Mouse (Mus musculus): Measurements from ENCODE around the gene Zbtb26. TPM values are rescaled to one million over a fixed set of nuclear protein-coding genes. Genes with fewer than 3 reads are reported as not detected.

Zbtb26 gene
- total and polyA plus RNA-seq, 3 experiments: 4.2 to 5.0 TPM; not detected in 1

DNA sequence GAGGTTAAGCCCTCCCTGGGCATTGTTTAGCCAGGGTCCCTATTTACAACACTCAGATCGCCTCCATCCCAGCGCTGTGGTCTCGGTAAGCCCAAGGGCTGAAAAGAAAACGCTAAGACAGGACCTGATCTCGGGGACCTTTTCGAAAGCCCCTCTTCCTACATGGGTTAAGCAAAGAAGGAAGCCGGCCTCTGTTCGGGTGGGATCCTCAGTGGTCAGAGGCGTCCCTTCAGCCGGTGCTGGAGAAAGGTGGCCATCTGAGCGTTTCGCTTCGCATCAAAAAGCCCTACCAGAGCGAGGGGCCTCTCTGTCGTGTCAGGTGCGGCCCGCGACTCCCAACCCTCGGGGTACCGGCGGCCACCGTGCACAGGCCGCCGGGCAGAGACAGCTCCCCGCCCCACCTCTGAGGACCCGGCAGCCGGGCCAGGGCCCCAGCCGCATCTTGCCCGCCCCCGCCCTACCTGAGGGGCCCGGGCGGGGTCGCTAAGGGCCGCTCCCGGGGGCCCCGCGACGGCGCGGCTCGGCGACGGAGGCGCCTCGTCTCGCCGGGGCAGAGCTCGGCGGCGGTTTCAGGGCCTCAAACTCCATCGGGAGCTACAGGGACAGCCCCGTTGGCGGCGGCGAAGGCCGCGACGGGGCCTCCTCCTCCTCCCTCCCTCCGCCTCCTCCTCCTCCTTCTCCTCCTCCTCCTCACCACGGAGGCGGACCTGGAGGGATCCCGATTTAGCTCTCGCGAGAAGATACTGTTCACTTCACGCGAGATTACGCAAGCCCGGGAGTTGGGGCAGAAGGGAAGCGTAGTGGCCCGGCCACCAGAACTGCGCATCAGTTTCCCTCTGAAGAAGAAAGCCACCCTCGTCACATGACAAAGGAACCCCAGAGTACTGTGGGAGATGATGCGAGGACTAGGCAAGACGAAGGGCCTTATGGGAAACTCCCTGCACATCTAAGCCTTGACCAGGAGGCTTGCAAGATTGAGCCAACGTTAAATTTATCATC lies 20.3 kb downstream of the Zbtb26 start, which contains the start of gene Rc3h2:
Gene Rc3h2, minus strand, starts transcription at position 598 of the 999 bp plus-strand sequence.
- Histone ChIP-seq H3K79me2 (ENCODE audit: control insufficient read depth, insufficient read depth, low read length, poor library complexity) (peaks cover 20% of the 10 kb centered on the region), H3K27ac (ENCODE audit: control insufficient read depth, low read depth, low read length) (peak within 1 kb of the TSS; percentile 53), H3K36me3 (ENCODE audit: control insufficient read depth in 1 of 2, insufficient read depth in 2 of 2, low read length in 2 of 2) (peaks cover 4 to 37% of the 10 kb centered on the region in 2 experiments; a peak in 3 of 4 replicates), H3K9ac (ENCODE audit: control insufficient read depth, low read depth, low read length, poor library complexity, severe bottlenecking) (peak within 1 kb of the TSS; percentile 92), H3K4me1 (ENCODE audit: control insufficient read depth in 1 of 2, insufficient read depth in 2 of 2, low read length in 2 of 2) (peaks cover 5 to 6% of the 10 kb centered on the region in 2 experiments), H3K27me3 (ENCODE audit: control insufficient read depth in 1 of 2, insufficient read depth in 2 of 2, low read length in 2 of 2) (no peaks in the 10 kb centered on the region), H3K4me3 (ENCODE audit: control insufficient read depth in 1 of 2, insufficient read depth in 1 of 2, low read depth in 2 of 2, low read length in 2 of 2) (peak within 1 kb of the TSS; percentile 72 to 94), H3K9me3 (replicated peaks; ENCODE audit: insufficient read depth, low read length) (no peaks in the 10 kb centered on the region)
- TF ChIP-seq SIN3A (IDR thresholded peaks at IDR 0.05; ENCODE audit: low read length): peak; percentile 52
- TF ChIP-seq USF1 (IDR thresholded peaks at IDR 0.05; ENCODE audit: low read depth, low read length): peak; percentile 93
- TF ChIP-seq GATA1 (IDR thresholded peaks at IDR 0.05; ENCODE audit: low read depth, low read length): no peak
- peak; percentile 85 to 88 for TF ChIP-seq POLR2A (IDR thresholded peaks at IDR 0.05; ENCODE audit: control insufficient read depth in 1 of 2, insufficient read depth in 1 of 2, low read depth in 1 of 2, low read length in 2 of 2, poor library complexity in 1 of 2)
- no peak for TF ChIP-seq ZC3H11A (IDR thresholded peaks at IDR 0.05; ENCODE audit: low read depth, low read length)
- 0 out of 6 replicates have a peak, but pooled peaks of 1 of the 3 experiments have one; percentile 0 for TF ChIP-seq CTCF (IDR thresholded peaks at IDR 0.05 in 2 of 3, conservative IDR thresholded peaks at IDR 0.05 in 1 of 3; ENCODE audit: control insufficient read depth in 1 of 3, insufficient read depth in 1 of 3, low read depth in 2 of 3, low read length in 3 of 3, poor library complexity in 1 of 3, severe bottlenecking in 1 of 3)
- peak; percentile 78 for TF ChIP-seq HCFC1 (IDR thresholded peaks at IDR 0.05; ENCODE audit: low read depth, low read length)
- TF ChIP-seq CHD2 (IDR thresholded peaks at IDR 0.05; ENCODE audit: low read length): peak; percentile 97
- peak; percentile 48; the same call in 1 of the 2 replicates for TF ChIP-seq NRF1 (IDR thresholded peaks at IDR 0.05; ENCODE audit: insufficient read depth, low read depth, low read length, poor library complexity, severe bottlenecking)
- no peak for TF ChIP-seq JUND (IDR thresholded peaks at IDR 0.05; ENCODE audit: low read depth, low read length)
- TF ChIP-seq POLR2AphosphoS2 (IDR thresholded peaks at IDR 0.05; ENCODE audit: low read length): peak; percentile 81
- TF ChIP-seq MAZ (IDR thresholded peaks at IDR 0.05; ENCODE audit: low read depth, low read length): peak; percentile 83; the same call in 1 of the 2 replicates
- TF ChIP-seq TBP (IDR thresholded peaks at IDR 0.05; ENCODE audit: low read depth, low read length): peak; percentile 71
- peak; percentile 7; the same call in 1 of the 2 replicates for TF ChIP-seq TCF12 (IDR thresholded peaks at IDR 0.05; ENCODE audit: low read depth, low read length)
- peak; percentile 93 for TF ChIP-seq RCOR1 (IDR thresholded peaks at IDR 0.05; ENCODE audit: low read depth, low read length)
- peak; percentile 82 for TF ChIP-seq NELFE (IDR thresholded peaks at IDR 0.05; ENCODE audit: low read depth, low read length)
- TF ChIP-seq UBTF (IDR thresholded peaks at IDR 0.05; ENCODE audit: borderline replicate concordance, insufficient read depth, low read depth, low read length): no peak
- DNase-seq (ENCODE audit: low read depth, low spot score): peak; percentile 98

- TF ChIP-seq RCOR1 (IDR thresholded peaks at IDR 0.05; ENCODE audit: low read depth, low read length): peak; percentile 56; the same call in 1 of the 2 replicates
- TF ChIP-seq MAX (IDR thresholded peaks at IDR 0.05; ENCODE audit: low read length): no peak
- peak; percentile 81 for TF ChIP-seq SIN3A (IDR thresholded peaks at IDR 0.05; ENCODE audit: low read length)
- peak; percentile 37; the same call in 1 of the 2 replicates for TF ChIP-seq GATA1 (IDR thresholded peaks at IDR 0.05; ENCODE audit: low read depth, low read length)
- Histone ChIP-seq H3K27ac (ENCODE audit: control insufficient read depth, low read depth, low read length) (peak overlapping the region; percentile 44; the same call in 1 of the 2 replicates), H3K79me2 (ENCODE audit: control insufficient read depth, insufficient read depth, low read length, poor library complexity) (peaks cover 19% of the 10 kb centered on the region), H3K4me1 (ENCODE audit: control insufficient read depth in 1 of 2, insufficient read depth in 2 of 2, low read length in 2 of 2) (peaks cover 5 to 6% of the 10 kb centered on the region in 2 experiments), H3K9ac (ENCODE audit: control insufficient read depth, low read depth, low read length, poor library complexity, severe bottlenecking) (peak overlapping the region; percentile 92), H3K27me3 (ENCODE audit: control insufficient read depth in 1 of 2, insufficient read depth in 2 of 2, low read length in 2 of 2) (no peaks in the 10 kb centered on the region), H3K9me3 (replicated peaks; ENCODE audit: insufficient read depth, low read length) (no peaks in the 10 kb centered on the region), H3K4me3 (ENCODE audit: control insufficient read depth in 1 of 2, insufficient read depth in 1 of 2, low read depth in 2 of 2, low read length in 2 of 2) (peak overlapping the region; percentile 72 to 94), H3K36me3 (ENCODE audit: control insufficient read depth in 1 of 2, insufficient read depth in 2 of 2, low read length in 2 of 2) (peaks cover 5 to 37% of the 10 kb centered on the region in 2 experiments; a peak in 3 of 4 replicates)
- DNase-seq (ENCODE audit: low read depth, low spot score): peak; percentile 38
Measured at GRCm38 (mm10) chr2:37421903-37422302, 21.0 kb downstream of the Zbtb26 start.
